Mouse (Mus musculus) brain, embryonic 14.5 days (tissue): ENCODE data around the gene Cacna1d.

ENCODE experiments used
- CTCF ChIP-seq: fragments of 200-500 bp; IDR thresholded peaks from 2 replicates; pipeline ENCODE4 v1.5.1; 2012; ENCODE audit warnings: inconsistent platforms, mild to moderate bottlenecking, moderate library complexity, borderline replicate concordance; ENCODE audit not compliant: insufficient read depth, insufficient read length; ENCODE audit errors: extremely low read depth
- POLR2A ChIP-seq: fragments of 200-500 bp; IDR thresholded peaks from 2 replicates; pipeline ENCODE4 v1.6.1; 2012; ENCODE audit warnings: mild to moderate bottlenecking, inconsistent platforms, borderline replicate concordance; ENCODE audit not compliant: poor library complexity, insufficient read depth, insufficient read length, severe bottlenecking; ENCODE audit errors: extremely low read depth

- TF ChIP-seq CTCF, result no peak
- no peak for TF ChIP-seq POLR2A
Measured at GRCm38 (mm10) chr14:30190308-30190971, 300.8 kb downstream of the Cacna1d start.
